Mouse (Mus musculus): ENCODE data around the gene Gm20388. TPM values are rescaled to one million over a fixed set of nuclear protein-coding genes. Genes with fewer than 3 reads are reported as not detected.

Gm20388 gene
- polyA plus RNA-seq, 1 experiment from 2014 or later, result not detected

GRCm38 (mm10) chr8:124393013-124393412, 4482.4 kb downstream of the Gm20388 start:
- H3K27ac ChIP-seq, result peak overlapping the region; percentile 42; the same call in 1 of the 2 replicates

GRCm38 (mm10) chr8:124393927-124394326, 4483.3 kb downstream of the Gm20388 start:
- Histone ChIP-seq H3K4me3 (no peak overlapping the region), H3K36me3 (no peaks in the 10 kb centered on the region), H3K4me1 (peaks cover 4% of the 10 kb centered on the region; the same call in 1 of the 2 replicates), H3K9me3 (no peaks in the 10 kb centered on the region), H3K27ac (no peak overlapping the region), H3K4me2 (replicated peaks) (no peak overlapping the region), H3K27me3 (no peaks in the 10 kb centered on the region), H3K9ac (no peak overlapping the region)
- WGBS, result 78% methylated on average over 4 of the region's 4 CpGs
- ATAC-seq (ENCODE audit: insufficient number of reproducible peaks, insufficient read depth, low FRiP score, low TSS enrichment), result no peak

More at GRCm38 (mm10) chr8:124393013-124393412, 4482.4 kb downstream of the Gm20388 start:
- no peak overlapping the region for H3K4me3 ChIP-seq
- H3K9me3 ChIP-seq, result no peaks in the 10 kb centered on the region
- H3K4me2 ChIP-seq (replicated peaks), result no peak overlapping the region
- H3K4me1 ChIP-seq, result peaks cover 4% of the 10 kb centered on the region; the same call in 1 of the 2 replicates
- no peak for ATAC-seq (ENCODE audit: insufficient number of reproducible peaks, insufficient read depth, low FRiP score, low TSS enrichment)
- H3K36me3 ChIP-seq, result no peaks in the 10 kb centered on the region
- H3K27me3 ChIP-seq, result no peaks in the 10 kb centered on the region
- WGBS, result 92% methylated on average over 5 of the region's 5 CpGs
- no peak overlapping the region for H3K9ac ChIP-seq

GRCm38 (mm10) chr8:124394951-124395350, 4484.3 kb downstream of the Gm20388 start:
- Histone ChIP-seq H3K27ac (no peak overlapping the region), H3K4me2 (replicated peaks) (no peak overlapping the region), H3K27me3 (no peaks in the 10 kb centered on the region), H3K9ac (no peak overlapping the region), H3K36me3 (no peaks in the 10 kb centered on the region), H3K4me1 (peaks cover 7% of the 10 kb centered on the region; the same call in 1 of the 2 replicates), H3K4me3 (no peak overlapping the region), H3K9me3 (no peaks in the 10 kb centered on the region)
- 80% methylated on average over 7 of the region's 7 CpGs for WGBS
- no peak for ATAC-seq (ENCODE audit: insufficient number of reproducible peaks, insufficient read depth, low FRiP score, low TSS enrichment)

MicroRNAs within 50 kb of the gene (microRNA counts, 519-probe panel; counts per million panel counts)
- microRNA mmu-miR-1967, result 460 counts per million, percentile 65 among the panel's probes with 10 or more counts

Small RNA genes within 50 kb of the gene (microRNA-seq; reads per million reads assigned to microRNA genes)
- gene Gm22715 (not detected), gene Gm24366 (not detected), gene Gm27530 (not detected), gene Mir1967 (not detected), gene Mir6396 (not detected), gene Mir7079 (not detected), gene Mir7080 (not detected), gene Mir7237 (0.73 reads per million), gene Mir7687 (0.54 reads per million)

Other genes starting within 250 kb of the Gm20388 start
- gene Wfdc1, start 244.5 kb upstream of the Gm20388 start, polyA plus RNA-seq (2016; fragmentation: Nextera tagmentation; extraction: Ambion mirVana), result 4.3 and 5.6 TPM in 2 replicates
- gene Atp2c2, start 210.8 kb upstream of the Gm20388 start, polyA plus RNA-seq (2016; fragmentation: Nextera tagmentation; extraction: Ambion mirVana), result 1.1 and 1.9 TPM in 2 replicates
- gene Tldc1, start 132.4 kb upstream of the Gm20388 start, polyA plus RNA-seq (2016; fragmentation: Nextera tagmentation; extraction: Ambion mirVana), result 11.6 and 14.4 TPM in 2 replicates
- gene Cotl1, start 70.3 kb upstream of the Gm20388 start, polyA plus RNA-seq (2016; fragmentation: Nextera tagmentation; extraction: Ambion mirVana), result 85.9 and 130 TPM in 2 replicates
- 11.0 and 12.5 TPM in 2 replicates for gene Klhl36, start 48.6 kb upstream of the Gm20388 start, polyA plus RNA-seq (2016; fragmentation: Nextera tagmentation; extraction: Ambion mirVana)
- gene Usp10, start 481 bp upstream of the Gm20388 start, polyA plus RNA-seq (2016; fragmentation: Nextera tagmentation; extraction: Ambion mirVana), result 154 TPM in 2 replicates
- 6.7 and 7.1 TPM in 2 replicates for gene Crispld2, start 81.6 kb downstream of the Gm20388 start, polyA plus RNA-seq (2016; fragmentation: Nextera tagmentation; extraction: Ambion mirVana)
- gene Zdhhc7, start 190.6 kb downstream of the Gm20388 start, polyA plus RNA-seq (2016; fragmentation: Nextera tagmentation; extraction: Ambion mirVana), result 34.7 and 38.9 TPM in 2 replicates
- gene 6430548M08Rik, start 203.3 kb downstream of the Gm20388 start, polyA plus RNA-seq (2016; fragmentation: Nextera tagmentation; extraction: Ambion mirVana), result 5.9 and 6.5 TPM in 2 replicates